Mouse (Mus musculus) megakaryocyte progenitor cell, adult 5-6 weeks (primary cell): ENCODE measurements around the gene Bmp10. TPM values are rescaled to one million over a fixed set of nuclear protein-coding genes. Genes with fewer than 3 reads are reported as not detected.
"Not testable (repeated sequence)": the region's sequence is repeated elsewhere in the genome, so short reads cannot be mapped to it uniquely, and the experiment has no call there.

Source experiments
- ATAC-seq: replicated peaks from 2 replicates; pipeline ENCODE4 v1.8.0; 2016; ENCODE audit warnings: mild to moderate bottlenecking, moderate TSS enrichment, inconsistent platforms; ENCODE audit not compliant: poor library complexity
- total RNA-seq, 2 experiments: library from RNA; stranded (forward) in 1 of 2; stranded (reverse) in 1 of 2; fragments of 157-497, 149-512 nt in 1 of 2; fragments of 200-1000 nt in 1 of 2; gene quantifications; 2 replicates each; pipeline versions ENCODE4 v1.2.3 to v1.2.4; 2015 to 2017

The Bmp10 gene
- total RNA-seq, 2 experiments from 2014 or later = not detected

DNA sequence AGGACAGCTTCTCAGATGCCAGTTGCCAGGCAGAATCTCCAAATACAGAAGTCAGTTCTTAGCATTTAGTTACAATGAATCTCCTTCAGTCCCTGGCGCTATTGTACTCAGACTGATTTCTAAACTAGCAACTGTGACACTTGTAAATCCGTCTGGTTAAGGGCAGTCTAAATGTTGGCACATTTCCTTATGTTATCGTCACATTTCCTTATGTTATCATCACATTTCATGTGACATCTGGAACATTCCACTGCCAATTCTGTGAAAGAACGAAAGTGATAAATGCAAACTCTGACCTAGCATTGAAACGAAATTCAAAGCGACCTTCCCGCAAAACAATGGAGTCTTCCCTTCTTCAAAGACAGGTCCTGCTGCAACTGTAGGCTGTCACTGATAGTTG is 16.4 kb downstream of the Bmp10 start:
- no peak for ATAC-seq

DNA sequence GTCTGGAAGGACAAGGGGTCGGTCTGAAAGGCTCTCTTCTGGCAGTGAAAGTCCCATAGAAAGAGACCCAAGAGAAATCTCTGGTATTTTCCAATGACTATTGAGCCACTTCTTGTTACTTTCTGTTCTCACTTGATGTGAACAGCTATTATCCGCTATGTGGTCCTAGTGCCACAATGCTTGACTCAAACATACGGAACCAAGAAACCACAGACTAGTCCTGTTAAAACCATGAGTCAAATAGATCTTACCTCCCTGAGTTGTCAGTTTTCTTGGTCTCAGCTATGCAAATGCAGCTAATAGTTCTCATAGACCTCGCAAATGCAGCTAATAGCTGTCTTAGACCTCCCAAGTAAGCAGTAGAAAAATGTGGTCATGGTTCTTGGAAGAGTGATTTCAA is 18.4 kb downstream of the Bmp10 start:
- peak; percentile 48 for ATAC-seq

DNA sequence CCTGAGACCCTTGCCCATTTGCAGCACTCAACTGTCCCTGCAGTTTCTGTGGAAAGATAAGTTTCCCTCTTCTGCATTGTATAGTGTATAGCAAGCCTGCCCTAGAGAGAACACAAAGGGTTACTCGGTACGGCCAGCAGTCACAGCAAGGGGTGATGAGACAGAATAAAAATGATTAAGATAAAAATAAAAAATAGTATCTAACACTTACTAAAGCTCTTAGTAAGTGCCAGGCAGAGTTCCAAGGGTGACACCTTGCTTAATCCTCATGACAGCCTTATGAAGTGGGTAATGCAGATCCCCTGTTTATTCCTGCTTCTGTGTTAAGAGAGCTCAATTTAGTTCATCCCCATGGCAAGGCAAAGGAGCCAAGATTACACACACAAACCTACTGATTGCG is 20.7 kb downstream of the Bmp10 start:
- no peak for ATAC-seq

DNA sequence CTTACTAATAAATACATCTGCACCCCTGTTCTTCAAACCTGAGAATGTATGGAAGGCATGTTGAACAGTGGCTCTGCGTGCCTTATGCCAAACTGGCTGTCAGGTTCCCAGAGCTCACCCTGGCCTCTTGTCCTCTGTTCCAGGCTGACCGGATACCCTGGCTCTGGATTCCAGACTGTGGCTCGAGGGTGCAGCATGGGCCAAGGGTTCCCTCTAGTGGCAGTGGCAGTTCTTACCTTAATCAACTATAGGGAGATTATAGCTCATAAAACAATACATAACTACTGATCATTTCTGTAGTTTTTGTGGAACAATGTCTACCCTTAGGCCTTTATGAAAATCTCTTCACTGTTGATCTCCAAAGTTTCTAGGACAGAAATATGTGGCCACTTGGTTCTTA is 22.2 kb downstream of the Bmp10 start:
- peak; percentile 73 for ATAC-seq

DNA sequence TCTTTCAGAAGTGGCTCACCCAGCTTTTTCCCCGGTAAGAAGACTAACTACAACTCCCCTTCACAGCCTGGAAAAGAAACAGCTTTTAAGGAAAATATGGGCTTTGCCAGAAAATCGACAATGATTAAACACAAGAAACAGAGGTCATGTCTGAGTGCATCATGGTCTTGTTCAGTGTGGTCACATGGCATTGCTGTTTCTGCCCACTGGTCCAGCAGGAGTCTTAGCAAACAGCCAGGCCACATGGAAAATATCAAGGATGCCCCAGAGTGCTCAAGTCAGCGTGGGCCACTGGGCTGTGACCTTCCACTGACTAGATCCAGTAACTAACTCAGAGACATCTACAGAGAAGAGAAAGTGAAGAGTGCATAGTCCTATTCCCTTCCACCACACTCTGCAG is 23.0 kb downstream of the Bmp10 start:
- ATAC-seq = no peak

DNA sequence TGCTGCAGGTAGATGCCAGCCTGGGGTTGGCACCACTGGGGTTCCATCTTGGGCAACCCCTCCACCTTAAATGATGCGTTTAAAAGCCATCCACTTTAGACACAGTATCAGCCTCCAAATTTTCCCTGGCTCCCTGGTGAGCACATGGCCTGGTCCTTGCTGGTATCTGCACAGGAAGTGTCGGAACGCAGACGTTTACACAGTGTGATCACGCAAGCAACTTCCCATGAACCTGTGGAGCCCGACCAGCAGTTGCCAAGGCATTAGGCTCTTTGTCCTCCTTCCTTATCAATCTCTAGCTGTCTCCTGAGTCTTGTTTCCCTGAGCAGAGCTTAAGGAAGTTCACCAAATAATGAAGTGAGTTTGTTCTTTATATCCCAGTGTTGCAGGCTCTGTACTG is 26.7 kb downstream of the Bmp10 start:
- ATAC-seq = no peak

DNA sequence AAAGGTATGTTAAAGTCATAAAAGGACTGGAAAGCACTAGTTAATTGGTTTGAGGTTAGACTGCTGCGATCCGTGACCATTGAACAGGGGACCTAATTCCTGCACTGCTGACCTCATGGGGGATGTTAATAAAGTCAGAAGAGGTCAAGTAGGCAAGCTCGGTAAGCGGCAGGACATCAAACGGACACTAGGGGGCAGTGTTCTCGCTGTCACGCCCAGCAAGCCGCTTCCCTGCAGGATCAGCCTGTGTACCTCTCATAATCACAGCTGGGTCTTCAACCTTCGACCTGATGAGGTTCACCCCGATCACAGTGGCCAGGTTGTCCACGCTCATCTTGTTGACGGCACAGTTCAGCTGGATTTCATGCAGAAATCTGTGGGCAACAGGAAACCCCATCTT is 37.4 kb downstream of the Bmp10 start:
- peak; percentile 86 for ATAC-seq

DNA sequence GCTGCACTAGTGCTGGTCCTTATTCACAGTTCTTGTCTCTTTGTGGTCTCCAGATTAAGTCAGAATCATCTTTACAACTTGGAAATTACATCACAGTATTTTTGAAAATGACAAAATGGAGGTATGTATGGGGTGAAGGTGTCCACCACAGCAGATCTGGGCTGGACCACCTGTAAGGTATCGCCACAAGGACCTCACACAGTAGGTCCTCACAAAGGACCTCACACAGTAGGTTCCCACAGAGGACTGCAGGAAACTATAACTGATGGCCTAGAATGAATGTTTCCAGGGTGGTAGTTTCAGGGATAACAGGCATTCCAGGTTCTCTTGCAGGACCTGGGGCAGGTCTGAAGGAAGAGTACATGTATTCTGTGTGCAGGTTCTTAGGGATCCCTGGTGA is 38.6 kb downstream of the Bmp10 start:
- no peak for ATAC-seq

DNA sequence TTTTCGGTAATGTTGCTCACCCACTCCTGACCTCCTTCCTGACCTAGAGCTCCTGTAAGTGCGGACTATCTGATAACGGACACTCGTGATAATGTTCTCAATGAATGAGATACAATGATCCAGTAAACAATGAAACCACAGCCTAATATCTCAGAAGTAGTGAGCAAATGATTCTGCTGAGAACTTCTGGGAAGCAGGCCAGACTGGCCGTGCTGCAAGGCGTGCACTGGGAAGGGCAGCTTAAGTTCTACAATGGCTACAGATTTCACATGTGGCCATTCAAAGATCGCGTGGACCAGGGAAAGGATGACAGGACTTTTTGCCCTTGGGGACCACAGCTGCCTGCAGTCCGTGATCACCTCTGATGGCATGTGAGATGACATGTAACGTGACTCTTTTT is 39.6 kb downstream of the Bmp10 start:
- ATAC-seq = no peak

DNA sequence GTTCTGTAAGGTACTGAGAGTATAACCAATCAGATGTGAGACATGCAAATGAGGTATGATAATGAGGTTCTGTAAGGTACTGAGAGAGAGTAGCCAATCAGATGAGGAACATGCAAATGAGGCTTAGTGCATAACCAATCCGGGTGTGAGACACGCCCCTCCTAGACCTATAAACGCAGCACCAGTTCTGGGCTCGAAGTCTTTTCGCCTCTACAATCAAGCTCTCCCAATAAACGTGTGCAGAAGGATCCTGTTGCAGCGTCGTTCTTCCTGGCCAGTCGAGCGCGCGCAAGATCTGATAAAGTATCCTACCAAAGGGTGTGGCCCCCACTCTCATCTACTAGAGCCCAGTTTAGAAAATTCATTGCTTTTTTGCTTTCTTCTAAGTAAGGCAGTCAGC is 41.3 kb downstream of the Bmp10 start:
- not testable (repeated sequence) for ATAC-seq

DNA sequence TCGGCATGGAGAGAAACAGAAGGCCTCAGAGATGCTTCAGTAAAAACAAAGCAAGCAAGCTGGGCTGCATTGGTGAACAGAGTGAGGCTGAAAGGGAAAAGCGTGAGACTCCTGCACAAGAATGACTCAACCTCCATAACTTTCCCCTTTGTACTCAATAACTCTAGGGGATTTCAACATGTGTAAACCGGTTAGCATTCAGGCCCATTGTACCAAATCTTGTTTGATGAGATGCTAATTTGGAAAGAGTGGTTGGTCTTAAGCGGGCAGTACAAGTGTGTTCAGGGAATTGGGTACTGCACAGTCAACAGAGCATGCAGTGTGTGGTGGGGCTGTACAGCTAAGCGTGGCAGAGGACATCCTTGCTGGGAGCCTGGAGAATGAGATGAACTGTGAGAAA is 46.4 kb downstream of the Bmp10 start:
- no peak for ATAC-seq

DNA sequence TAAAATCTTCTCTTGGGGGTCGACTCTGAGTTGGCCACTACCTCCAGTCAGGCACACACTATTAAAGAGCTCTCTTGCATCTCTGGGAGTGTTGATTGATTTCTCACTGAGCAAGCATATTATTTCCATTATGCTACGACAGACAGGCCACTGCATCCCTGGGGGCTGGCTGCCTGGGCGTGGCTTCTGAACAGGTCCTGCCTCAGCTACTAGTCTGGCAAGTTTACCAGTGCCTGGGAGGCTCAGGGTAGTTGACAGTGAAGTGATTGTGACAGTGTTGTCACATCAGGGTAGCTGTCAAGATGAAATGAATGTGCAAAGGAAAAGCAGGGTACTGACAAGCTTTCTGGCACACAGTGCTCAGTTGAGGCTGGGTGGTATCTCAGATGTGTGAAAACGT is 50.1 kb downstream of the Bmp10 start:
- ATAC-seq = no peak

DNA sequence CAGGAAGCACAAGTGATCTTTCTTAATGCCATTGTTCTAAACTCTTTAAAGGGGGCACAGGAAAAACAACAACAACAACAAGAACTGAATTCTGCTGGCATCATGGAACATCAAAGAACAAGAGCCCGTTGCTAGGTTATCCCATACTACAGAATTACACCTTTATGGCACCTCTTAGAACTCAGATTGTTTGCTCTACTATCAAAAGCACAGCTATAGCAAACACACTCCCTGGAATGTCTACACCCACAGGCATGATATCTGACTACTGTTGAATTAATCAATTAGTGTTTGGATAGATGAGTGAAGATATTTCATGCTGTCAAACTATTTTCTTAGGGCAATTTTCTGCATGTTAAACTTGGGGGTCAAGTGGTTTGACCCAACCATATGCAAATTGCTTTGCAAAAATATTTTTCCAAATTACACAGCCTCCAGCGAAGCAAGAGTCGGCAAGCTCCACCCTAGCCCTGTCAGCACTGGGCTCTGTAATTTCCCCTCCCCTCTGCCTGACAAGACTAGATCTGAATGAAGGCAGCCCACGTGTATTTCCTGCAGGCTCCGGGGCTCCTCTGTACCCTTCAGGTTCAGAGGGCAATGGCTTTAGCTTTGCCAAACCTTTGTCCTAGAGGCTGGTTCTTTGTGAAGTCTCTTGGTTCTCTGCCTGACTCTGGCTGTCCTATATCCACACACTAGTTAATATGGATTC is 50.7 kb downstream of the Bmp10 start:
- no peak for ATAC-seq

DNA sequence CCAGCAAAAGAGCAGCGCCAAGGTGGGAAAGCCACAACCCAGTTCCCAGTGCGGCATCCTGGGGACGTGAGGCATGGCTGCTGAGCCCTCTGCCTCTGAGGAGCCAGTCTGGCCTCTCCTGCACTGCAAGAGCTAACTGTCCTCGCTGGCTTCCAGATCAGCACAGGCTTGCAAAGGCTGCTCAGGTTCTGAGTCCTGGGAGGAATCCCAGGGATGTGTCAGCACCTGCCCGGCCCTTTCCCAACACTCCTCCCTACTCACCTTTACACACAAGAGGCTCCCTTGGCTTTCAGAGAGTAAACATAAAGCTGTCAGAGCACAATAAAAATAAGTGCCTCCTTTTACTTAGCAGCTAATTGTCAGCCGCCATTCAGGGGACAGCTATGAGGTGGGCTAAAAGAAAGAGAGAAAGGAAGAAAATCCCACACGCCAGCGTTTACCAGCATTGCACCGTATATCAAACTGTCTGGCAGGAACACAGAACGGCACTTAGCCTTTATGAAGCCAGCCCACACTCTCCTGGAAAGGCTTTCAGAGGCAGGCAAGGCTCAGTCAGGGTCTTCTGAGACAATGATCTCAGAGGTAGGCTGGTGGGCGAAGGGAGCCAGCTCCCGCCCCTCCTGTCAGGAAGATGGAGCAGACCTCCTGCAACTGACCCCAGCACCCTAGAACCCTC is 54.6 kb downstream of the Bmp10 start:
- no peak for ATAC-seq

DNA sequence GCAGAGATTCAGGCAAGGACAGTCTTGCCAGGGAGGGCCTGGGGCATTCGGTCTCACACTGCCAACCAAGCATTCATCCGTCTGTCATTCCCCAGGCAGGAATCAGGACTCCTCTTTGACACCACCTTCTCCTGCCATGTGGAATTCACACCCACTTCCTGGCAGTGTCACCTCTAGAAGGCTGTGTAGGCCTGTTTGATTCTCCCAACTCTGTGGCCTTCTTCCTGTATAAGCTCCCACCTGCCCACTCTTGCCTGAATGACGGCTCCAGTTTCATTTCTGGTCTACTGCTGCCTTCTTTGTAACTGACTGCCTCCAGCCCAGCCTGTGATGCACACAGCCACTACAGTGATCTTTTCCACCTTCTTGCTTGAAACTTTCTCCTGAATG is 55.1 kb downstream of the Bmp10 start:
- ATAC-seq = no peak

DNA sequence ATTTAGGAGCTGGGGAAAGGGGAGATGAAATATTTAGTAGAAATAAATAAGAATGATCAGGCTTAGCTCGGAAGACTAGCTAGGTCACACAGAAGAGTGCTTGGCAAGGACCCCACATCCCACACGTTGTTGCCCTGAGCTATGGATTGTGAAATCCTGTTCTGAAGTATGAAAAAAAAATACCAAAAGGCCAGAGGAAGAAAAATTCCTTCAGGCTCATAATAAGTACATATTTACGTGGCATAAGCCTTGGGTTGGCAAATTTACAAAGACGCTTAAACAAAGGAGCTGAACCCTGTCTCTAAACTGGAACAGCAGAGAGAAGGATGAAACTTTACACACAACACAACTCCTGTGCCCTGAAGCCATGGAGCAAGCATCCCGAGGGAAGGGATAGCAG is 56.0 kb downstream of the Bmp10 start:
- ATAC-seq = no peak

Other genes starting within 250 kb of the Bmp10 start
- gene Antxr1, start 93.2 kb upstream of the Bmp10 start, total RNA-seq (2015) = 1.2 and 1.5 TPM in 2 replicates
- 0.07 and 0.08 TPM in 2 replicates for gene Antxr1, start 93.2 kb upstream of the Bmp10 start, total RNA-seq (2017)
- not detected in 2 replicates for gene Gkn1, start 78.1 kb upstream of the Bmp10 start, total RNA-seq (2015)
- not detected in 2 replicates for gene Gkn1, start 78.1 kb upstream of the Bmp10 start, total RNA-seq (2017)
- not detected in 2 replicates for gene Gkn2, start 55.6 kb upstream of the Bmp10 start, total RNA-seq (2015)
- gene Gkn2, start 55.6 kb upstream of the Bmp10 start, total RNA-seq (2017) = not detected in 2 replicates
- not detected in 2 replicates for gene Gkn3, start 40.1 kb upstream of the Bmp10 start, total RNA-seq (2015)
- not detected in 2 replicates for gene Gkn3, start 40.1 kb upstream of the Bmp10 start, total RNA-seq (2017)
- 7.0 and 11.0 TPM in 2 replicates for gene Arhgap25, start 104.3 kb downstream of the Bmp10 start, total RNA-seq (2015)
- gene Arhgap25, start 104.3 kb downstream of the Bmp10 start, total RNA-seq (2017) = 23.0 and 30.6 TPM in 2 replicates
- 0.34 and 0.37 TPM in 2 replicates for gene Prokr1, start 161.7 kb downstream of the Bmp10 start, total RNA-seq (2015)
- gene Prokr1, start 161.7 kb downstream of the Bmp10 start, total RNA-seq (2017) = 0.17 and 0.24 TPM in 2 replicates
- 12.4 and 17.0 TPM in 2 replicates for gene Aplf, start 243.2 kb downstream of the Bmp10 start, total RNA-seq (2015)
- 24.1 and 25.7 TPM in 2 replicates for gene Aplf, start 243.2 kb downstream of the Bmp10 start, total RNA-seq (2017)